Mouse (Mus musculus) G1E (cell line): Measurements from ENCODE around the gene Prkar1b.

Source experiments
- CTCF ChIP-seq: IDR thresholded peaks from 2 replicates; pipeline ENCODE4 v1.5.1; 2012; ENCODE audit warnings: low read depth, low read length, inconsistent platforms, mixed read lengths
- GATA1 ChIP-seq: IDR thresholded peaks from 2 replicates; pipeline ENCODE4 v1.6.1; 2012; ENCODE audit warnings: borderline replicate concordance, low read length, inconsistent platforms, mixed read lengths
- POLR2AphosphoS5 ChIP-seq: IDR thresholded peaks from 2 replicates; pipeline ENCODE4 v1.6.1; 2012; ENCODE audit warnings: low read depth, low read length, inconsistent platforms; ENCODE audit not compliant: insufficient replicate concordance
- TAL1 ChIP-seq: conservative IDR thresholded peaks from 2 replicates; pipeline ENCODE4 v1.6.1; 2012; ENCODE audit warnings: low read depth, low read length, inconsistent platforms, mixed read lengths

GRCm38 (mm10) chr5:139053176-139053575 is 96.6 kb downstream of the Prkar1b start:
- TF ChIP-seq CTCF (no peak), TAL1 (no peak), POLR2AphosphoS5 (no peak), GATA1 (no peak)
